Mouse (Mus musculus) midbrain, embryonic 13.5 days (tissue): ENCODE measurements around the gene Ubxn7. TPM values are rescaled to one million over a fixed set of nuclear protein-coding genes. Genes with fewer than 3 reads are reported as not detected.
"Not testable (repeated sequence)": the region's sequence is repeated elsewhere in the genome, so short reads cannot be mapped to it uniquely, and the experiment has no call there.

Source experiments
- ATAC-seq: fragments of 200-750 bp; cut with Nextera tagmentation; 2 replicates; pipeline ENCODE4 v1.8.0; 2017; ENCODE audit warnings: mild to moderate bottlenecking, moderate TSS enrichment, moderate library complexity
- H3K27ac ChIP-seq: fragments of 300-500 bp; sonication (generic); 2 replicates; pipeline ENCODE4 v1.5.1; 2015; ENCODE audit warnings: inconsistent platforms, mild to moderate bottlenecking, moderate library complexity
- H3K27me3 ChIP-seq: fragments of 300-500 bp; sonication (generic); 2 replicates; pipeline ENCODE4 v1.6.1; 2015; ENCODE audit warnings: mild to moderate bottlenecking, inconsistent platforms
- H3K36me3 ChIP-seq: fragments of 300-500 bp; sonication (generic); 2 replicates; pipeline ENCODE4 v1.6.1; 2015; ENCODE audit warnings: mild to moderate bottlenecking, inconsistent platforms
- H3K4me1 ChIP-seq: fragments of 300-500 bp; sonication (generic); replicated peaks from 2 replicates; pipeline ENCODE4 v1.6.1; 2015; ENCODE audit warnings: inconsistent platforms
- H3K4me2 ChIP-seq: fragments of 300-500 bp; sonication (generic); replicated peaks from 2 replicates; pipeline ENCODE4 v1.6.1; 2015; ENCODE audit warnings: moderate library complexity, mild to moderate bottlenecking, inconsistent platforms
- H3K4me3 ChIP-seq: fragments of 300-500 bp; sonication (generic); replicated peaks from 2 replicates; pipeline ENCODE4 v1.5.1; 2015; ENCODE audit warnings: mild to moderate bottlenecking, inconsistent platforms
- H3K9ac ChIP-seq: fragments of 300-500 bp; sonication (generic); replicated peaks from 2 replicates; pipeline ENCODE4 v1.6.1; 2015; ENCODE audit warnings: mild to moderate bottlenecking, inconsistent platforms
- H3K9me3 ChIP-seq: fragments of 300-500 bp; sonication (generic); 2 replicates; pipeline ENCODE4 v1.6.1; 2016; ENCODE audit warnings: mild to moderate bottlenecking, inconsistent platforms
- WGBS: fragments of 180-500 bp; shearing (Covaris S2); methylation state at CpG from one replicate; pipeline ENCODE4 v1.1.7; 2015; 5-methylcytosine and 5-hydroxymethylcytosine counted together
- polyA plus RNA-seq: library from polyadenylated mRNA; unstranded; fragments of >200 nt; fragmentation: Nextera tagmentation; extraction: Ambion mirVana; gene quantifications from 2 replicates; pipeline ENCODE4 v1.2.1, GENCODE M21; 2015

Gene Ubxn7
- polyA plus RNA-seq = 28.5 and 33.1 TPM in 2 replicates

DNA sequence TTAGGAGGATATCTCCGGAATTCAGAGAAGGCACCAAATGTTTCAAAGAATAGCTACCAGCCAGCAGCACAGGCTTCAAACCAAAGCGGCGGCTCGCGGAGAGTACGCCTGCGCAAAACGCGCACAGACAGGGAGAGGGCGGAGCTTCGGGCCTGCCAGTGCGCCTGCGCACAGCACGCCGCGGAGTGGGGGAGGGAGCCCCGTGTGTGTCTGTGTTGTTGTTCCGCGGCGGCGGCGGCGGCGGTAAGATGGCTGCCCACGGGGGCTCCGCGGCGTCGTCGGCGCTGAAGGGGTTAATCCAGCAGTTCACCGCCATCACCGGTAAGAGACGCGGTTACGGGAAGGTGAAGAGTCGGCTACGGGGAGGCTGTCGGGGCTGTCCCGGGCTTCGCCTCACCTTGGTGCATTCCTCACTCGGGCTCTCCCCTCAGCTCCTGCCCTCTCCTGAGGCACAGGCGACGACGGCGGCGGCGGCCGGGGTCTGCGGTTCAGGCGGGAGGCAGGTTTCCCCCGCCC is at the start of gene Ubxn7:
Ubxn7 (plus strand) TSS at position 218 of the 516 bp plus-strand sequence.
- Histone ChIP-seq H3K36me3 (no peaks in the 10 kb centered on the region), H3K27ac (peak within 1 kb of the TSS; percentile 95), H3K4me1 (peaks cover 34% of the 10 kb centered on the region), H3K4me2 (peak within 1 kb of the TSS; percentile 62), H3K9me3 (no peaks in the 10 kb centered on the region), H3K27me3 (no peaks in the 10 kb centered on the region), H3K4me3 (peak within 1 kb of the TSS; percentile 82), H3K9ac (peak within 1 kb of the TSS; percentile 98)
- WGBS = under 1% methylated on average over 52 of the region's 52 CpGs
- peak; percentile 96 for ATAC-seq

DNA sequence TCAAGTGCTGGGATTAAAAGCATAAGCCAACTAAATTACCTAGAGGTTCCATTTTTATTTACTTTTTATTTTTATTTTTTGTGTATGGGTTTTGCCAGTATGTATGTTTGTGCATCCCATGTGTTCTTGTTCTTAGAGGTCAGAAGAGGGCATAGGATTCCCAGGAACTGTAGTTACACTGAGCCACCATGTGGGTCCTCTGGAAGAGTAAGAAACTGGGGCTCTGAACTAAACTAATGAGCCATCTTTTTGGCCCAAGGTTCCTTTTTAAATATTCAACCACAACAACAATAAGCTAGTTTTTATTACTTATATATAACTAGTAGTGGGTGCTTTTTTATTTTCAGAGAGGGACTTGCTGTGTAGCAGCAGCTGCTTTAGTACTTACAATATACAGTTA is 49.4 kb upstream of the Ubxn7 start:
- Histone ChIP-seq H3K4me3 (no peak overlapping the region), H3K4me2 (no peak overlapping the region), H3K9ac (no peak overlapping the region), H3K4me1 (peaks cover 39% of the 10 kb centered on the region), H3K36me3 (peaks cover 52% of the 10 kb centered on the region), H3K9me3 (no peaks in the 10 kb centered on the region), H3K27me3 (no peaks in the 10 kb centered on the region), H3K27ac (no peak overlapping the region)
- no peak for ATAC-seq

DNA sequence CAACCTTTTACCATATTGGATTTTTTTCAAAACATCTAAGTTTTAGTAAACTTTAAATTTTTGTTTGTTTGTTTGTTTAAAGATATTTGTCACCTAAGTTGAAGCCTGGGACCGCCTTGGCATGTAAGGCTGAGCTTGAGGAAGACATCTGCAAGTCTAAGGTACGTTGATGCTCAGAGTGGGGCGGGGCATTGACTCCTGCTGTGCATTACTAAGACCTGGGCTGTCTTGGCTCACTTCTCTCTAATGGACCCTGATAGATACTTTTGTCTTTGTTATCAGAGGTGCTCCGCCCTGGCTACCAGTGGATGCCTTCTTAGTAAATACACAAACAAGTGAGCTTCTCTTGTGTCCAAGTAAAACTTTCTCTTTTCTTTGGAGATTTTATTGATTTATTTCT is 40.2 kb upstream of the Ubxn7 start:
- Histone ChIP-seq H3K9me3 (0 out of 2 replicates have a peak, but pooled peaks cover 2% of the 10 kb centered on the region), H3K4me1 (no peaks in the 10 kb centered on the region), H3K4me2 (no peak overlapping the region), H3K9ac (no peak overlapping the region), H3K4me3 (no peak overlapping the region), H3K36me3 (peaks cover 48% of the 10 kb centered on the region), H3K27ac (no peak overlapping the region), H3K27me3 (no peaks in the 10 kb centered on the region)
- WGBS = 97% methylated on average over 4 of the region's 4 CpGs
- ATAC-seq = no peak

DNA sequence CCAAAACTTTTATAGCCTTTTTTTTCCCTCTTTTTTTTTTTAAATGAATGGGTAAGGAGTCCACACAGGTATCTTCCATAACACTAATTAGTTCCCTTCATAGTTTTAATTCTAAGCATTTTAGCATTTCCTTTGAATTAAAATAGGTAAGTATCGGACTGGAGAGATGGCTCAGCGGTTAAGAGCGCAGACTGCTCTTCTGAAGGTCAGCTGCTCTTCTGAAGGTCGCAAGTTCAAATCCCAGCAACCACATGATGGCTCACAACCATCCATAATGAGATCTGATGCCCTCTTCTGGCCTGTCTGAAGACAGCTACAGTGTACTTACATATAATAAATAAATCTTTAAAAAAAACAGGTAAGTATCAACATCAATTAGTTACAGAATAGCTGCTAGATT is 32.4 kb upstream of the Ubxn7 start:
- peaks cover 54% of the 10 kb centered on the region for H3K36me3 ChIP-seq
- WGBS = 96% methylated on average over 4 of the region's 4 CpGs
- H3K27me3 ChIP-seq = not testable (repeated sequence)

DNA sequence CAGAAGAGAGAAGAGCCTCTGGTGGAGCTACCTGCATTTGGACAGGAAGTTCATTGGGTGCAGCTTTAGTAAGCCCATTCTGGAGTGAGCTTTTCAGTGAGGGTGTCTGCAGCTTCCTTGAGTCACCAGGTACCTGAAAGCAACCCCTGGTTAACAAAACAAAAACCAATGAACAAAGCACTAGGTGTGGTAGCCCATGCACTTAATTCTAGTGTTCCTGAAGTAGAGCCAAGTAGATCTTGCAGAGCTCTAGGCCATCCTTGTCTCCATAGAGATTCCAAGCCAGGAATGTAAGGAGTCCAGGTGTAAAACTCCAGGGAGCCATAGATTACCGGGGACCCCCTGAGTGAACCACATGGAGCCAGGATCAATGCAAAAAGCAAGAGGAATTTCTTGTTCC is 29.0 kb upstream of the Ubxn7 start:
- H3K9me3 ChIP-seq = no peaks in the 10 kb centered on the region
- H3K4me3 ChIP-seq = no peak overlapping the region
- H3K27me3 ChIP-seq = no peaks in the 10 kb centered on the region
- H3K36me3 ChIP-seq = peaks cover 32% of the 10 kb centered on the region
- 39% methylated on average over 1 of the region's 1 CpGs for WGBS
- ATAC-seq = no peak
- no peak overlapping the region for H3K9ac ChIP-seq
- H3K4me2 ChIP-seq = no peak overlapping the region
- no peak overlapping the region for H3K27ac ChIP-seq
- no peaks in the 10 kb centered on the region for H3K4me1 ChIP-seq

More for the DNA sequence above, 32.4 kb upstream of the Ubxn7 start:
- H3K9me3 ChIP-seq, H3K9ac ChIP-seq, H3K27ac ChIP-seq, H3K4me3 ChIP-seq, H3K4me2 ChIP-seq, ATAC-seq, H3K4me1 ChIP-seq: not testable (repeated sequence)

DNA sequence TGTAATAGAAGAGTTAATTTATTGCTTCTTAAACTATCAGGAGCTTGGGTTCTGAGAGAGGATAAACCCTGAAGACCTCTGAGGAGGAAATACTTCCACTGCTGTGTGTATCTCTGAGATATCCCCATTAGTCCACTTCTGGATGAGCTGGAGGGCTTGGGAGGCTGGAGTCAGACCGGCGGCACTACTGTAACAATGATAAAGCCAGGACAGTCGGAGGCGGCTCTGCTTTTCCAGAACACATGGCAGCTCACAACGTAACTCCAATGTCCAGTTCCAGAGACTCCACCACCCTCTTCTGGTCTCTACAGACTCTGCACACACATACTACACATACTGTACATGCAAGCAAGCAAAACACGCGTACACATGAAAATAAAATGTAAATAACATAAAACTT is 28.2 kb upstream of the Ubxn7 start:
- WGBS = 97% methylated on average over 7 of the region's 7 CpGs
- Histone ChIP-seq H3K4me3 (no peak overlapping the region), H3K4me2 (no peak overlapping the region), H3K9me3 (no peaks in the 10 kb centered on the region), H3K27me3 (no peaks in the 10 kb centered on the region), H3K9ac (no peak overlapping the region), H3K4me1 (no peaks in the 10 kb centered on the region), H3K36me3 (peaks cover 24% of the 10 kb centered on the region), H3K27ac (no peak overlapping the region)
- ATAC-seq = no peak

DNA sequence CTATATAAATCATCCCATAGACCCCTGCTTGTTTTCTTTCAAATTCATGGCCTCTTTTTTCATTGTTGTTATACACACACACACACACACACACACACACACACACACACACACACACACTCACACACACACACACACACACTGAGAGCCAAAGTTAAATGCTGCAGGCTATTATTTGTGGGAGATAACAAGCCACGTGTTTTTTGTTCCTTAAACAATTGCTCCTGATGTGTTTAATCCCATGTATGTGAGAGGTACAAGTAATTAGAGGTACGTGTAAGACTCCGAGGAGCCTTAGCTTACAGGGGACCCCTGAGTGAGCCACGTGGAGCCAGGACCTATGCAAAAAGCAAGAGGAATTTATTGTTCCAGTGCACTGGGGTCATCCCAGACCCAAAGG is 20.1 kb upstream of the Ubxn7 start:
- no peaks in the 10 kb centered on the region for H3K9me3 ChIP-seq
- 81% methylated on average over 4 of the region's 4 CpGs for WGBS
- H3K27ac ChIP-seq = no peak overlapping the region
- H3K4me1 ChIP-seq = no peaks in the 10 kb centered on the region
- no peak overlapping the region for H3K4me2 ChIP-seq
- H3K27me3 ChIP-seq = no peaks in the 10 kb centered on the region
- no peak overlapping the region for H3K9ac ChIP-seq
- H3K4me3 ChIP-seq = no peak overlapping the region
- no peaks in the 10 kb centered on the region for H3K36me3 ChIP-seq
- ATAC-seq = no peak

DNA sequence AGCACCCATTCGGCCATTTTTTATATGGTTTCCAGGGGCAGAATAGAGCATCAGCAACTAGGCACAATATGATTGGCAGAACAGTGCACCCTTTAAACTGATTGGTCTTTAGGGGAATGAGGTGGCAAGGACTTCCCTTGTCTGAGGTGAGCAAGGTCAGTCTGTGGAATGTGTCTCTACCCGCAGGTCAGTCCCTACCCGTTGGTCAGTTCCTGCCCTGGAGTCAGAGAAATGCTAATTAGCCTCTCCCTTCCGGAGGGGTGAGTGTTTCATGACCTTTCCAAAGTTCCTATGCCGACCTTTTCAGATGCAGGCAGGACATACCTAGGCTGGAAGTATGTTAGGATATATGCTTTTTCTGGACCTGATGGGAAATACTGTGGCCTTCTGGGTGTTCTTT is 19.7 kb upstream of the Ubxn7 start:
- no peaks in the 10 kb centered on the region for H3K4me1 ChIP-seq
- no peaks in the 10 kb centered on the region for H3K36me3 ChIP-seq
- no peaks in the 10 kb centered on the region for H3K9me3 ChIP-seq
- H3K4me3 ChIP-seq = no peak overlapping the region
- H3K27ac ChIP-seq = no peak overlapping the region
- H3K9ac ChIP-seq = no peak overlapping the region
- WGBS = 53% methylated on average over 5 of the region's 5 CpGs
- H3K4me2 ChIP-seq = no peak overlapping the region
- no peak for ATAC-seq
- no peaks in the 10 kb centered on the region for H3K27me3 ChIP-seq

DNA sequence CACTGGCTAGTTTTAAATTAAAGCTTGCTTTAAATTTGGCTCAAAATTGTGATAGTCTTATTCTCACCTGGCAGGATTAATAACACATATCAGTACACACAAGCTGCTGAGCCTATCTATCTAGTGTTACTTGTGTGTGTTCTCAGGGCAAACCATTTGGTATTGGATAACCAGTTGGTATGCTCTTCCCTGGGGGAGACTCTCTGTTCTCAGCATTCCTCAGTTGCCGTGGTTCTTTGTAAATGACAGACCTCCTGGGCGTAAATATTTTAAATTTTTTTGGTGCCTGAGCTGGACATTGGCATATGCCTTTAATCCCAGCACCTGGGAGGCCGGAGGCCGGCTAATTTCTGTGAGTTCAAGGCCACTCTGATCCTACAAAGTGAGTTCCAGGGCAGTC is 19.2 kb upstream of the Ubxn7 start:
- Histone ChIP-seq H3K36me3 (no peaks in the 10 kb centered on the region), H3K4me1 (no peaks in the 10 kb centered on the region)
- WGBS = 81% methylated on average over 4 of the region's 4 CpGs

DNA sequence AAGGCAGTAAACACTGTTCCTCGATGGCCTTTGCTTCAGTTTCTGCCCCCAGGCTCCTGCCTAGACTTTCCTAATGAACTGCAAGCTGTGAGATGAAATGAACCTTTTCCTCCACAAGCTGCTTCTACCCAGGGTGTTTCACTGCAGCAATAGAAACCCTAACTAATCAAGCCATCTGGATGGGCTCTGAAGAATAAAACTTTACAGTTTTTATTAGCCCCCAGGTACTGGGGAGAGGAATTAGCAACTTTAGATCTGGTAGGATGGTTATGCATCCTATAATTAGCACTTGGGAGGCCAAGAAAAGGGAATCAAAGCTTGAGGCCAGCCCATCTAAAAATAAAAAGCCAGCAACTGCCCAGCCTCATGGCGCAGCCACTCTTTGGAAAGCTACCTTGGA is 15.5 kb upstream of the Ubxn7 start:
- 86% methylated on average over 2 of the region's 2 CpGs for WGBS
- Histone ChIP-seq H3K4me1 (no peaks in the 10 kb centered on the region), H3K9ac (no peak overlapping the region), H3K4me3 (no peak overlapping the region), H3K4me2 (no peak overlapping the region), H3K36me3 (no peaks in the 10 kb centered on the region), H3K9me3 (no peaks in the 10 kb centered on the region), H3K27me3 (no peaks in the 10 kb centered on the region), H3K27ac (no peak overlapping the region)
- no peak for ATAC-seq

More for the DNA sequence above, 19.2 kb upstream of the Ubxn7 start:
- ATAC-seq = no peak
- no peak overlapping the region for H3K4me3 ChIP-seq
- no peak overlapping the region for H3K4me2 ChIP-seq
- H3K27ac ChIP-seq = no peak overlapping the region
- H3K9me3 ChIP-seq = no peaks in the 10 kb centered on the region
- no peaks in the 10 kb centered on the region for H3K27me3 ChIP-seq
- H3K9ac ChIP-seq = no peak overlapping the region

DNA sequence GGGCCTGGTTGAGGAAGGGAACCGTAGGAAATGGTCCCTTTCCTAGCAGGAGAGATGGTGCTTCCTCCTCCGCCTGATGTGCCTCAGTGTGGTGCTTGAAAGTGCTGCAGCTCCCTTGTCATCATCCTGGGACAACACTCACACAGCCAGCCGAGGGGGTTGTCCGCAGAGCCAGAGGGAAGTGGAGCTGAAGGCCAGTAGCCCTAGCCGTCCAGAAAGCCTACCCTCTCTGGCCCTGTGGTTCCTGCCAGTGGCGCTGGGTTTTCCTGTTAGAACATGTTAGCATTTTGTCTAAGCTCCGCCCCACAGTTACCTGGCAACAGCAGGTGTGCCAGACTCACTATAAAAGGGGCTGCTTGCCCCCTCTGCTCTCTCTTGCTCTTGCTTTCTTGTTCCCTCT is 8.1 kb upstream of the Ubxn7 start:
- 46% methylated on average over 7 of the region's 7 CpGs for WGBS
- Histone ChIP-seq H3K9ac (no peak overlapping the region), H3K4me2 (no peak overlapping the region), H3K27ac (no peak overlapping the region), H3K9me3 (no peaks in the 10 kb centered on the region), H3K27me3 (no peaks in the 10 kb centered on the region), H3K4me3 (no peak overlapping the region), H3K36me3 (no peaks in the 10 kb centered on the region), H3K4me1 (no peaks in the 10 kb centered on the region)
- no peak for ATAC-seq

DNA sequence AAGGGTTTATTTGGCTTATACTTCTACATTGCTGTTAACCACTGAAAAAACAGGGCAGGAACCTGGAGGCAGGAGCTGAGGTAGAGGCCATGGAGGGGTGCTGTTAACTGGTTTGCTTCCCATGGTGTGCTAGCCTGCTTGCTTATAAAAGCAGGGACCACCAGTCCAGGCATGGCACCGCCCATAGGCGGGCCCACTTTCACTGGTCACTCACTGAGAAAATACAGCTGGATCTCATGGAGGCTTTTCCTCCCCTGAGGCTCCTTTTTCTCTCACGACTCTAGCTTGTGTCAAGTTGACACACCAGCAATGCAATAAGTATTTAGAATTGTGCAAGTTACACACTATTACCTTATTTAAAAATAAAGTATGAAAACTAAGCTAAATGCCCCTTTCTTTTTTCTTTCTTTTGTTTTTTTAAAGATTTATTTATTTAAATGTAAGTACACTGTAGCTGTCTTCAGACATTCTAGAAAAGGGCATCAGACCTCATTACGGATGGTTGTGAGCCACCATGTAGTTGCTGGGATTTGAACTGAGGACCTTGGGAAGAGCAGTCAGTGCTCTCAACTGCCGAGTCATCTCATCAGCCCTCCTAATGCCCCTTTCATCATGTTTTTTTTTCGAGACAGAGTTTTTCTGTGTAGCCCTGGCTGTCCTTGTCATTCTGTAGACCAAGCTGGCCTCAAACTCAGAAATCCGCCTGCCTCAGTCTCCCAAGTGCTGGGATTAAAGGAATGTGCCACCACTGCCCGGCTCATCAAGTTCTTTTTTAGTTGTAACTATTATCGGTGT is 984 bp upstream of the Ubxn7 start:
- peak overlapping the region; percentile 41; the same call in 1 of the 2 replicates for H3K9ac ChIP-seq
- peak overlapping the region; percentile 56 for H3K27ac ChIP-seq
- WGBS = 62% methylated on average over 9 of the region's 9 CpGs

More for the DNA sequence above, 984 bp upstream of the Ubxn7 start:
- Histone ChIP-seq H3K4me3 (peak overlapping the region; percentile 82), H3K36me3 (no peaks in the 10 kb centered on the region), H3K9me3 (no peaks in the 10 kb centered on the region), H3K4me1 (peaks cover 26% of the 10 kb centered on the region), H3K27me3 (no peaks in the 10 kb centered on the region), H3K4me2 (peak overlapping the region; percentile 47)
- ATAC-seq = no peak
